Mouse (Mus musculus) liver, embryonic 18 days (tissue): ENCODE data around the gene Fktn. TPM values are rescaled to one million over a fixed set of nuclear protein-coding genes. Genes with fewer than 3 reads are reported as not detected.

Experiments
- polyA plus RNA-seq: library from polyadenylated mRNA; depleted of rRNA; stranded (reverse); fragments of >200 nt; gene quantifications from 2 replicates; pipeline ENCODE4 v1.2.3, GENCODE M21; 2012; rRNA removed

The Fktn gene
- polyA plus RNA-seq: 2.6 TPM in 2 replicates

DNA sequence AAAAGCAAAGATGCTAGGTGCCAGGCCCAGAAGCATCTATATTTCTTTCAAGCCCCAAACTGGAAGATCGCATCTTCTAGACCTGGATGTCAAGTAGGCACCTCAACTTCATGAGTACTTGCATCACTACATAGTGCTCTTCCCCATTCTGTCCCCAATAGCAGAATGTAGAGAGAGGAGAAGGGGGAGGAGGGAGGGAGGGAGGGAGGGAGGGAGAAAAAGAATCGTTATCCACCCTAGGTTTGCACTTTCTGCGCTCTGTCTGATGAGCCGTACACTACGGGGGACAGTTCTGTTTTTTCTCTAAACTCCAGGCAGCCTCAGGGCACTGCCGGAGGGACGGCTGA, at the start of gene Fktn:
TSS of gene Fktn (plus strand) at position 295 of the 347 bp plus-strand sequence.

DNA sequence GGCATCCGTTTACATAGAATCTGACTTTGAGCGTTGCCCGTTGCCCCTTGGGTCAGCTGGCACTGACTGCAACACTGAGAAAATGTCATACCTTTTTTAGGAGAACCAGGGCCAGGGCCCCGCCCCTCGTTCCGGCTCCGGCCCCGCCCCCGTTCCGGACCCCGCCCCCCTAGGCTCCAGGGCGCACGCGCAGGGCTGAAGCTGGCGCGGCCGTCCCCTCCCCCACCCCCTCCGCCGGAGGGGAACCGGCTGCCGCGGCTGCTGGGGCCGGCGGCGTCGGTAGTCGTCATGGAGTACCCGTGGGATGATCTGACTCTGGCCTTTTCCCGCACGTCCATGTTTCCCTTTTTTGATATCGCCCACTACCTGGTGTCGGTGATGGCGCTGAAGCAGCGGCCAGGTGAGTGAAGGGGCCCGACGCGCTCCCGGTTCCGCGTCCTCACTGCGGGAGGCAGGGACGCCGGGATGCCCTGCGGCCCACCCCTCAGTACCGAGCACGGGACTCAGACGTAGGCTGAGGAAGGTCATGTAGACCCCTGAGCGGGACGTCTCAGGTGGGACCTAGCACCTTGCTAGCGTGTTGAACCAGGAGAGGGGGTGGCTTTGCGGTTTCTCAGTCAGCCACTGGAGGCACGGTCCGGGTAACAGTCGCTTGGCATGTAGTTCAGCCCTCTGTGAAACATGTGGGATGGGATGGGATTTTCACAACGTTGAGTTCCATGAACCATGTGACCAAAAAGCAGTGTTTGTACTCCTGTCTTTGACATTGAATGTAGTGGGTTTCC, 112.2 kb downstream of the Fktn start, which contains the start of gene Tmem38b:
TSS of gene Tmem38b (plus strand) at position 225 of the 785 bp plus-strand sequence.

Other genes with a start within 250 kb of the Fktn start
- 0.84 and 1.2 TPM in 2 replicates for gene Fsd1l, start 82.5 kb upstream of the Fktn start, polyA plus RNA-seq
- 0.01 and 0.03 TPM in 2 replicates for gene Tal2, start 65.7 kb downstream of the Fktn start, polyA plus RNA-seq
- gene Tmem38b, start 112.0 kb downstream of the Fktn start, polyA plus RNA-seq: 8.3 and 8.5 TPM in 2 replicates